Mouse (Mus musculus): ENCODE results near the gene Bcl2l13.

DNA sequence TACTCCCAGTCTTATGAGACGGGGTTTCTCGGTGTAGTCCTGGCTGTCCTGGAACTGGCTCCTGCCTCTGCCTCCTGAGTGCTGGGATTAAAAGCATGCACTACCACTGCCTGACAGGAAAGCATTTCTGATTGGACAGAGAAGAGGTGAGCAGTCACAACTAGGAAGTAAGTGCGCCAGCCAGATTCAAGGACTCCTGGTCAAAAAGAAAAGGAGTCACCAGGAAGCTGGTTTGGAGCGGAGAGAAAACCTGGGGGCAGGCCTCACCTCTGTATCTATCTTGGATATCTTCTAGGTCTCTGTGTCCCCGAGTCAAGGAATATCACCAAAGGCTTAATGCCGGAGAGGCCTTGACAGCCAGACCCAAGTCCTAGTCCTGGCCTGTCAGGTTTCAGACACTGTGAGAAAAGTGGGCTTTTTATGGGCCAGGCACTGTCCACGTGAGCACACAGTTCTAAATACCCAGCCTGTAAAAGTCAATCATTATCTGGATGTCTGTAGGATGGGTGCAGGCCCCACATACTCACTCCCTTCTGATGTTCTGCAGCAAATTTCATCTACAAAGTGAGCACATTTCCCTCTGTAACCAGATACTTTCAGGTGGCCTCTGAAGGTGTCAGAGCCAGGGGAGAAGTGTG lies 104.6 kb downstream of the Bcl2l13 start:
- no peak for TF ChIP-seq CTCF (IDR thresholded peaks at IDR 0.05)
- no peak for TF ChIP-seq EP300 (IDR thresholded peaks at IDR 0.05)
